Mouse (Mus musculus) embryonic facial prominence, embryonic 15.5 days (tissue): ENCODE measurements around the gene Dnajc8. TPM values are rescaled to one million over a fixed set of nuclear protein-coding genes. Genes with fewer than 3 reads are reported as not detected.

Source experiments
- ATAC-seq: fragments of 200-750 bp; cut with Nextera tagmentation; 2 replicates; pipeline ENCODE4 v1.8.0; 2017; ENCODE audit warnings: low read depth, moderate TSS enrichment; ENCODE audit not compliant: insufficient number of reproducible peaks, low FRiP score, low TSS enrichment
- H3K27ac ChIP-seq: fragments of 300-500 bp; sonication (generic); replicated peaks from 2 replicates; pipeline ENCODE4 v1.5.1; 2015; ENCODE audit warnings: mild to moderate bottlenecking, inconsistent platforms
- H3K27me3 ChIP-seq: fragments of 300-500 bp; sonication (generic); 2 replicates; pipeline ENCODE4 v1.6.1; 2015; ENCODE audit warnings: inconsistent platforms
- H3K36me3 ChIP-seq: fragments of 300-500 bp; sonication (generic); 2 replicates; pipeline ENCODE4 v1.6.1; 2015; ENCODE audit warnings: mild to moderate bottlenecking, inconsistent platforms
- H3K4me1 ChIP-seq: fragments of 300-500 bp; sonication (generic); 2 replicates; pipeline ENCODE4 v1.6.1; 2015; ENCODE audit warnings: inconsistent platforms
- H3K4me2 ChIP-seq: fragments of 300-500 bp; sonication (generic); replicated peaks from 2 replicates; pipeline ENCODE4 v1.6.1; 2015; ENCODE audit warnings: mild to moderate bottlenecking, inconsistent platforms
- H3K4me3 ChIP-seq: fragments of 300-500 bp; sonication (generic); replicated peaks from 2 replicates; pipeline ENCODE4 v1.5.1; 2015; ENCODE audit warnings: mild to moderate bottlenecking, inconsistent platforms
- H3K9ac ChIP-seq: fragments of 300-500 bp; sonication (generic); 2 replicates; pipeline ENCODE4 v1.6.1; 2015; ENCODE audit warnings: inconsistent platforms
- H3K9me3 ChIP-seq: fragments of 300-500 bp; sonication (generic); replicated peaks from 2 replicates; pipeline ENCODE4 v1.6.1; 2016; ENCODE audit warnings: inconsistent platforms
- WGBS: fragments of 180-500 bp; shearing (Covaris S2); methylation state at CpG from one replicate; pipeline ENCODE4 v1.1.7; 2015; 5-methylcytosine and 5-hydroxymethylcytosine counted together
- polyA plus RNA-seq: library from polyadenylated mRNA; unstranded; fragments of >200 nt; fragmentation: Nextera tagmentation; extraction: Ambion mirVana; gene quantifications from 2 replicates; pipeline ENCODE4 v1.2.1, GENCODE M21; 2015

The Dnajc8 gene
- polyA plus RNA-seq = 138 and 149 TPM in 2 replicates

DNA sequence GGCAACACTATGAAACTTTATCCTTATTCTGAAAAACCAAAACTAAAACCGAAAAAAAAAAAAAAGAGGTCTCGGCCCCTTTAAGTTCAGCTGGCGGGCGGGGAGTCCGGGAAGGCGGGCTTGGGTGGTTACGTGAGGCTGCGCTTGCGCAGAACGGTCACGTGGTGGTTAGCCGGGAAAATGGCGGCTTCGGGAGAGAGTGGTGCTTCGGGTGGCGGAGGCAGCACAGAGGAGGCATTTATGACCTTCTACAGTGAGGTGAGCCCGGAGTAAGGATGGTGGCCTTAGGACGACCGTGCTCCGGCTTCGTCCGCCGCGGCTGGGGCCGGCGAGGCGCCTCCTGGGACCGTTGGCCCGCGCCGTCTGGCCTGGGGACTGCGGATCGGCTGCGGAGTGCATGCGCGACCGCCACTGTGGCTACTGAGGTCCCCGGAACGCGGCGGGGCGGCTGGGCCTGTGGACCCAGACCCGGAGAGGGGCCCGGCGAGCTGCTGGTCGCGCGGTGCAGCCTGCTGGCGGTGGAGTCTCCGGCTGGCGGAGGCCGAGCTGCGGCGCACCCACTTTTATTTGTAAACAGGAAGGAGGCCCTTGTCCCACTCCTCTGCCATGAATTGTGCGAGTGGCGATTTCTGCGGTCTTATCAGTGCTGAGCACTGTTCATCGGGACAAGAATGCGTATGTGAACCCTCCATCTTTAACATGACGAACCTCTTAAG is at the start of gene Dnajc8:
Gene Dnajc8, plus strand, starts transcription at position 145 of the 716 bp plus-strand sequence.
- ATAC-seq = peak; percentile 87
- H3K9ac ChIP-seq = peak within 1 kb of the TSS; percentile 86
- peaks cover 26% of the 10 kb centered on the region for H3K36me3 ChIP-seq
- H3K4me1 ChIP-seq = peaks cover 36% of the 10 kb centered on the region
- WGBS = under 1% methylated on average over 60 of the region's 60 CpGs
- peak within 1 kb of the TSS; percentile 85 for H3K4me3 ChIP-seq
- no peaks in the 10 kb centered on the region for H3K27me3 ChIP-seq
- no peaks in the 10 kb centered on the region for H3K9me3 ChIP-seq
- H3K27ac ChIP-seq = peak within 1 kb of the TSS; percentile 84
- H3K4me2 ChIP-seq = peak within 1 kb of the TSS; percentile 81

DNA sequence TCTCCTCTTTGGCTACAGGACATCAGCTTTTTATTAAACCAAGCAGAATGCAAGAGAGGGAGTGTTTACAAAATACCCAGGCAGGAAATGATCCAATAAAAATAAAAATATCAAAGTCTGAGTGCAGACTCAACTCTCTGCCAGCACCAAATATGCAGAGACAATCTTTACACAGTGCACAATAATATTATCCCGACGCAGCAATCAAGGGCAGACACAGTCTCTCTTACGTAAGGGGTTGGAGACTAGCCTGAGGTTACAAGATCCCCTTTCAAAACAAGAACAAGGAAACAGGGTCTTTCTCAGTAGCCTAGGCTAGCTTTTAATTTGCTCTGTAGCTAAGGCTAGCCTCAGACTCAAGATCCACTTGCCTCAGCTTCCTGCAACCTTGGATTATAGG is 46.8 kb upstream of the Dnajc8 start:
- no peak overlapping the region for H3K4me3 ChIP-seq
- no peak overlapping the region for H3K9ac ChIP-seq
- 29% methylated on average over 3 of the region's 3 CpGs for WGBS
- no peaks in the 10 kb centered on the region for H3K9me3 ChIP-seq
- peaks cover 6% of the 10 kb centered on the region; the same call in 1 of the 2 replicates for H3K4me1 ChIP-seq
- H3K27me3 ChIP-seq = no peaks in the 10 kb centered on the region
- ATAC-seq = no peak
- H3K36me3 ChIP-seq = peaks cover 7% of the 10 kb centered on the region
- H3K4me2 ChIP-seq = no peak overlapping the region
- H3K27ac ChIP-seq = peak overlapping the region; percentile 14; the same call in 1 of the 2 replicates

DNA sequence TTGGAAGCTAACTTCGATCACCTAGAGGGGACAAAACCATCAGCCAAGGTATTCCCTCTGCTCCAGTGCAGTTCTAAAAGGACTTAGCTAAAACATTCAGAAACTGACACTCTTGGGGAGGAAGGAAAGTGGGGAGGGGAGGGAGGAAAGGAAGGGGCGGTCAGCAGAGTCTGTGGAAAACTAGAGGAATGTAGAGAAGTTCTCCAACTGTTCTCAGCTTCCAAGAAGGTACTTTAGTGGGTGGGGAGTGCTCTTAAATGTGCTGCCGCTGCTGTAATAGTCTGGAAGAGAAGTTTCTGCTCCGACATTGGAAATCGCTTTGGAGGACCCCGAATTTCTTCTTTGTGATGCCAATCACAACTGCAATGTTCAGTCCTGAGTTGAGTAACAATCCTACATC is 46.4 kb upstream of the Dnajc8 start:
- Histone ChIP-seq H3K36me3 (peaks cover 7% of the 10 kb centered on the region), H3K9me3 (no peaks in the 10 kb centered on the region), H3K27ac (no peak overlapping the region), H3K4me1 (peaks cover 6% of the 10 kb centered on the region; the same call in 1 of the 2 replicates), H3K4me3 (no peak overlapping the region), H3K27me3 (no peaks in the 10 kb centered on the region), H3K4me2 (no peak overlapping the region), H3K9ac (no peak overlapping the region)
- ATAC-seq = no peak
- WGBS = 75% methylated on average over 6 of the region's 6 CpGs

DNA sequence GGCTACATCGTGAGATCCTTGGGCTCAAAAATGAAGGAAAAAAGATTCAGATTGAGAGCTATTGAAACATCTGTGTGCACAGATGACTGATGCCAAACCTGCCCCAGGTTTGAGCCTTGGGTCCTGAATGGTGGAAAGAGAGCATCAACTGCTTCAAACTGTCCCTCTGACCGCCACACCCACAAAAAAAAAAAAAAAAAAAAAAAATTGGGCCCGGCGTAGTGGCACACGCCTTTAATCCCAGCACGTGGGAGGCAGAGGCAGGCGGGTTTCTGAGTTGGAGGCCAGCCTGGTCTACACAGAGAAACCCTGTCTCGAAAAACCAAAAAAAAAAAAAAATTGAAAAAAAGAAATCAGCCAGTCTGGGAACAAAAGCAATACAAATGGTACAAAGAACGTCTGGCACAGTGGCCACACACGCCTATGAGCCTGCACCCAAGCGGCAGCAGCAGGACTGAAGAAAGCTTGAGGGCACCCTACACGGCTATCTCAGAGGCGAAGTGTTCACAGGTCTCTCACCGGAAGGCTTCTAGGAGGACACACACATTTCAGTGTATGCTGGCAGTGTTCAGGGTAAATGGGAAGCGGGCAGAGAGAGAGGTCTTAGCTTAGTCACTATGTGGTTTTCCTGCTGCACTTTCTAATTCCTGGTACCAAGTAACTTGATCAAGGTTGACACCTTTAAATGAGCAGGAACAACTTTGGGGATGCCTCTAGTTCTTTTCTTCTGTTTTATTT is 44.9 kb upstream of the Dnajc8 start:
- no peak overlapping the region for H3K9ac ChIP-seq
- H3K27me3 ChIP-seq = no peaks in the 10 kb centered on the region
- no peak overlapping the region for H3K27ac ChIP-seq
- ATAC-seq = no peak
- peaks cover 20% of the 10 kb centered on the region for H3K36me3 ChIP-seq
- no peaks in the 10 kb centered on the region for H3K9me3 ChIP-seq
- H3K4me2 ChIP-seq = no peak overlapping the region
- no peak overlapping the region for H3K4me3 ChIP-seq
- peaks cover 6% of the 10 kb centered on the region; the same call in 1 of the 2 replicates for H3K4me1 ChIP-seq
- WGBS = 92% methylated on average over 15 of the region's 15 CpGs

DNA sequence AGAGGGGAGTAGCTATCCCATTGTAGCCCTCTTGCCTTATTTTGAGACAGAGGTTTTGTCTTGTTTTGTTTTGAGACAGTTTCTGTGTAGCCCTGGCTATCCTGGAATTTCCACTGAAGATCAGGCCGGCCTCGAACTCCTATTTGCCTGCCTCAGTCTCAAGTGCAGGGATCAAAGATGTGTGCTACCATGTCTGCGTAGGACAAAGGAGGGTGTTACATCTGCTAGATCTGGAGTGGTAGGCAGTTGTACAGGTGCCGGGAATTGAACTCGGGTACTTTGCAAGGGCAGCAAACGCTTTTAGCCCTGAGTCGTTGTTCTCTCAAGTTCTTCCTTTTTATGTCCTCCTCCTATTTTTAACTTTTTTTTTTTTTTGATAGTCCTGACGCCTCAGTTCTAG is 44.3 kb upstream of the Dnajc8 start:
- no peak overlapping the region for H3K4me2 ChIP-seq
- H3K36me3 ChIP-seq = peaks cover 26% of the 10 kb centered on the region
- H3K27me3 ChIP-seq = no peaks in the 10 kb centered on the region
- H3K9ac ChIP-seq = no peak overlapping the region
- no peaks in the 10 kb centered on the region for H3K9me3 ChIP-seq
- WGBS = 88% methylated on average over 8 of the region's 8 CpGs
- no peak overlapping the region for H3K27ac ChIP-seq
- H3K4me1 ChIP-seq = peaks cover 6% of the 10 kb centered on the region; the same call in 1 of the 2 replicates
- H3K4me3 ChIP-seq = no peak overlapping the region
- ATAC-seq = no peak

DNA sequence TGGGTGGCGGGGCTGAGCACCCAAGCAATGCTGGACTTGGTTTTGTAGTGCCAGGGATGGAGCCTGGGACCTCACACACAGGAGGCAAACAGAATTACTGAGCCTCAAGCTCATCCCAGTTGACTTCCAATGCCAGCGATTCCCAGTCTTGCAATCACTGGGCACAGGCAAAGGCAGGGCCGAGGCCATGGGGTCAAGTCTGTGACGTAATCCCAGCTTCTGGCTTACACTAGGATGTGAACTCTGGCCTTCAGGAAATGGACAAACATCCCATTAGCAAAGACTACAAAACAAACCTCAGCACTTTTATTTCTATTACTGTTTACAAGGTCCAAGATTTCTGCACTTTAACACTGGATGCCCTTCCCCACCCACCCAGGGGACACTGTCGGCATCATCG is 43.6 kb upstream of the Dnajc8 start:
- ATAC-seq = no peak
- Histone ChIP-seq H3K4me2 (no peak overlapping the region), H3K9ac (no peak overlapping the region), H3K27me3 (no peaks in the 10 kb centered on the region), H3K36me3 (peaks cover 28% of the 10 kb centered on the region), H3K4me3 (no peak overlapping the region), H3K9me3 (no peaks in the 10 kb centered on the region), H3K27ac (no peak overlapping the region), H3K4me1 (peaks cover 6% of the 10 kb centered on the region; the same call in 1 of the 2 replicates)
- 90% methylated on average over 6 of the region's 6 CpGs for WGBS

DNA sequence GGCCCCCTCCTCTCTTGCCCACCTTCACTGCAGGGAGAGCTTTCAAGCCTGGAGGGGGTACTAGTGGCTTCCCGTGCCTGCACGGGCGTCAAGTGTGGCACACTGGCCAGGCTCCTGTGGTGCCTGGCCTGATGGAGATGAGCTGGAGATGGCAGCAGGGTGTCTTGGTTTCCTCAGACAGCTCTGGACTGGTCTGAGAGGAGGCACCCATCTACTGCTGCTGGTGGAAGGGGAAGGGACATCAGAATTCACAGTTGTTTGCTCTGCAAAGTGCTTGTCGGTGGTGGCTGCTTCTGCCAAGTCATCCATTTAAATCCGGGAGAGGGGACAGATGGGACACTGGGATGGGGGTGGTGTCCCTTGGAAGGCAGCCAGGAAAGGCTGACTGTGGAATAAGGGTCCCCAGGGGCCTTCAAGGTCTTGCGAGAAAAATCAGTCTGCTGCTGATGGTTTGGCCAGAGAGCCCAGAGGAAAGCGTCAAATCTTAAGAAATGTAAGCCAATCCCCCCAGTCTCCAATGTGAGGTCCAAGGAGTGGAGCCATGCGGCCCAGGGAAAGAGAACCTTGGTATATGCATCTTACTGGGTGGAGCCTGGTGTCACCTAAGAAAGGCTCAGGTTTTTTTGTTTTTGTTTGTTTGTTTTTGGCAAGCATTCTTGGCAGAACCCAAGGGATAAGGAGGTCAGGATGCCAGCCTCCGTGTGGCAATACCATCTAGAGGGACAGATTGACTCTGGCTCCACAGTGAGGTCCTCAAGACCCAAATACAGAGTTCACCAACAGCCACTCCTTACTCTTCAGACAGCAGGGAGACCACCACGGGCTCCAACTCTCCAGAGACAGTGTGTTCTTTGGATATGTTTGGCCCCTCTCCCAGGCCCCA is 42.9 kb upstream of the Dnajc8 start:
- H3K27ac ChIP-seq = no peak overlapping the region
- H3K4me2 ChIP-seq = no peak overlapping the region
- WGBS = 72% methylated on average over 10 of the region's 10 CpGs
- H3K9ac ChIP-seq = no peak overlapping the region
- peaks cover 34% of the 10 kb centered on the region for H3K36me3 ChIP-seq
- H3K27me3 ChIP-seq = no peaks in the 10 kb centered on the region
- no peaks in the 10 kb centered on the region for H3K9me3 ChIP-seq
- peaks cover 6% of the 10 kb centered on the region; the same call in 1 of the 2 replicates for H3K4me1 ChIP-seq
- no peak for ATAC-seq
- H3K4me3 ChIP-seq = no peak overlapping the region

DNA sequence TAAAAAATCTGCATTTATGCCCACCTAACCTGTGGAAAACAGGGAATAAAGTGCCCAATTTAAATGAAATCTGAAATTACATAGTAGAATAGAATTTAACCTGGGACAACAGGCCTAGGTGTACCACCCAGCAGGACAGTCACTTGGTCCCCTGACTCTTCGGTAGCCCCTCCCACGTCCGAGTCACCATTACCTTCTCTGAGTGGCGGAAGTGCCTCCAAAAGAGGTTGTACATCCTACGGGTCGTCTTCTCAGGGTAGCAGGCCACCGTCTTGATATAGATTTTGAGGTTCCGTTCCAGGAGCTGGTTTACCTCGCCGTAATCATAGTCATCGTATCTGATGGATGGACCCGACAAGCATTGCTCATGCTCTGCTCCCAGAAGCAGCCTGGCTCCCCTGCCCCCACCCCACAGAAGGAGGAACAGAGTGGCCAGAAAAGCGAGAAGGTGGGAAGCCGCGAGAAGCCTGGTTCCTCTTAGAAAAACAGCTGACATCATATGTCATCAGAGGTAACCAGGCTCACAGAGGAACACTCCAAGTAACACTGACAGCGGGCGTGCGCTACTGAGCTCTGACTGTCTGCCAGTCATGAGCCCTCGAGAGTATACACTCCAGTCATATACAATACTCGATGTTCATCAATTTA is 41.0 kb upstream of the Dnajc8 start:
- Histone ChIP-seq H3K4me3 (no peak overlapping the region), H3K4me2 (no peak overlapping the region), H3K9ac (no peak overlapping the region), H3K36me3 (peaks cover 53% of the 10 kb centered on the region), H3K27ac (no peak overlapping the region), H3K4me1 (0 out of 2 replicates have a peak, but pooled peaks cover 1% of the 10 kb centered on the region), H3K27me3 (no peaks in the 10 kb centered on the region), H3K9me3 (no peaks in the 10 kb centered on the region)
- WGBS = 88% methylated on average over 20 of the region's 20 CpGs
- ATAC-seq = no peak

DNA sequence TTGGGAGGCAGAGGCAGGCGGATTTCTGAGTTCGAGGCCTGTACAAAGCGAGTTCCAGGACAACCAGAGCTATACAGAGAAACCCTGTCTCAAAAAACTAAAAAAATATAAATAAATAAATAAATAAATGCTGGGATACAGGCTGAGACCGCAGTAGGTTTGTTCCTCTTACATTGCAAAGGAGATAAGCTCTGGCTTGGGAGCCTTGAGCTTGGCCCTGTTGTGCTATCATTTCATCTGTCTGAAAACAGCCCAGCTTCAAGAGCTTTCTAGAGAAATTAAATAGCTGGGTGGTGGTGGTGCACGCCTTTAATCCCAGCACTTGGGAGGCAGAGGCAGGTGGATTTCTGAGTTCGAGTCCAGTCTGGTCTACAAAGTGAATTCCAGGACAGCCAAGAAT is 33.7 kb upstream of the Dnajc8 start:
- Histone ChIP-seq H3K4me1 (no peaks in the 10 kb centered on the region), H3K36me3 (peaks cover 30% of the 10 kb centered on the region), H3K27me3 (no peaks in the 10 kb centered on the region), H3K4me2 (no peak overlapping the region), H3K4me3 (no peak overlapping the region), H3K27ac (no peak overlapping the region), H3K9ac (no peak overlapping the region), H3K9me3 (no peaks in the 10 kb centered on the region)
- 95% methylated on average over 6 of the region's 6 CpGs for WGBS
- no peak for ATAC-seq

DNA sequence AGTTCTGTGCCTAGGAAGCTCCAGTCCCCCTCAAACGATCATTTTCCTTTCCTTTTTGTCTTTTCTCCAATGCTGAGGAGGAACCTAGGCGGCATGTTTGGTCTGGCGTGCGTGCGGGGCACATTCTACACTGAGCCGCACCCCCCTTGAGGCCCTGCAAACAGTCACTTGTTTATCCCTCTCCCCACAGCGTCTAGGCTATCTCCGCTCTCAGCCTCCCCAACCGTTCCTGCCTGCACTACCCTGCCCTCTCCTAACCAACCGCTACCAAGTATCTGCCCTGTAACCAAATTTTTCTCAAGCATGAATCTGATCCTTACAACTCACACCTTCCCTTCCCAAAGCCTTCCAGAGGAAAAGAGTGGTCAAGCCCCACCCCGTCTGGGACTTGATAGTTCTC is 32.0 kb upstream of the Dnajc8 start:
- WGBS = 80% methylated on average over 11 of the region's 11 CpGs
- Histone ChIP-seq H3K4me2 (no peak overlapping the region), H3K27me3 (no peaks in the 10 kb centered on the region), H3K36me3 (peaks cover 14% of the 10 kb centered on the region), H3K27ac (no peak overlapping the region), H3K4me3 (no peak overlapping the region), H3K9ac (no peak overlapping the region), H3K9me3 (no peaks in the 10 kb centered on the region), H3K4me1 (peaks cover 5% of the 10 kb centered on the region; the same call in 1 of the 2 replicates)
- ATAC-seq = no peak
